Mouse (Mus musculus) gastrocnemius, postnatal 10 days (tissue): ENCODE results near the gene Fam83d. TPM values are rescaled to one million over a fixed set of nuclear protein-coding genes. Genes with fewer than 3 reads are reported as not detected.
"Not testable (repeated sequence)": the region's sequence is repeated elsewhere in the genome, so short reads cannot be mapped to it uniquely, and the experiment has no call there.

Source experiments
- DNase-seq: peaks from one replicate; pipeline ENCODE4 v3.0.0; 2021; ENCODE audit warnings: mixed read lengths
- long read RNA-seq, 2 experiments: library from polyadenylated mRNA; stranded (forward); transcript quantifications; one replicate each; pipeline ENCODE4 v2.0.0; 2021
- total RNA-seq, 2 experiments: library from RNA; stranded (reverse); gene quantifications; 2 replicates each; pipeline ENCODE4 v1.2.3; 2021

Gene Fam83d
- 10 to 100 TPM in 1 of 2 experiments, 1 to 10 TPM in 1; 8.6 to 10.4 TPM for total RNA-seq
- long read RNA-seq, experiment 1, transcript Fam83d-201 (4 exons, 2,266 nt), result major isoform, 30 of 32 reads
- long read RNA-seq, experiment 1, partial matches to known transcripts, result 0 of 32 reads
- long read RNA-seq, experiment 1, other reads (novel, unspliced or antisense), result 2 of 32 reads
- long read RNA-seq, experiment 2, transcript Fam83d-201 (4 exons, 2,266 nt), result major isoform, 32 of 35 reads
- long read RNA-seq, experiment 2, partial matches to known transcripts, result 0 of 35 reads
- long read RNA-seq, experiment 2, other reads (novel, unspliced or antisense), result 3 of 35 reads

DNA sequence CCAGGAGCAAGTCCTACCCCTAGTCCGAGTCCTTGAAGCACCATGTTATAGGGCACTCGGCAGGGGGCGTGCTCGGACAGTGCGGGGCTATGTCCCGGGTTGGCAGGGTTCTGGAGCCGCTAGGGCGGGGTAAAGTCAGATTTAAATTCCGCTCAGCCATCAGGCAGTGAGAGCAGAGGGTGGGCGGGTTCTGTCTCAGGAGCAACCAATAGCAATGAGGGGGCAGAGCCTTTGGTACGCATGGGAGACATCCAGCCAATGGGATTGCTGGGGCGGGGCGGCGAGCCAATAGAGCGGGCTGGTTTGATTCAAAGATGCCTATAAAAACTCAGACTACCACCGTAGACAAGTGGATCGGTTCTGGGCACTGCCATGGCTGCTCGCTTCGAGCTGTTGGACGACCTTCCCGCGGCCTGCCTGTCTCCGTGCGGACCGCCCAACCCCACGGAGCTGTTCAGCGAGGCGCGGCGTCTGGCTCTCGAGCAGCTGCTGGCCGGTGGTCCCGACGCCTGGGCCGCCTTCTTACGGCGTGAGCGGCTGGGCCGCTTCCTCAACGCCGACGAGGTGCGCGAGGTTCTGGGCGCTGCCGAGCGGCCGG lies at the start of gene Fam83d:
Fam83d (plus strand) TSS at position 352 of the 598 bp plus-strand sequence.
- peak; percentile 97 for DNase-seq

DNA sequence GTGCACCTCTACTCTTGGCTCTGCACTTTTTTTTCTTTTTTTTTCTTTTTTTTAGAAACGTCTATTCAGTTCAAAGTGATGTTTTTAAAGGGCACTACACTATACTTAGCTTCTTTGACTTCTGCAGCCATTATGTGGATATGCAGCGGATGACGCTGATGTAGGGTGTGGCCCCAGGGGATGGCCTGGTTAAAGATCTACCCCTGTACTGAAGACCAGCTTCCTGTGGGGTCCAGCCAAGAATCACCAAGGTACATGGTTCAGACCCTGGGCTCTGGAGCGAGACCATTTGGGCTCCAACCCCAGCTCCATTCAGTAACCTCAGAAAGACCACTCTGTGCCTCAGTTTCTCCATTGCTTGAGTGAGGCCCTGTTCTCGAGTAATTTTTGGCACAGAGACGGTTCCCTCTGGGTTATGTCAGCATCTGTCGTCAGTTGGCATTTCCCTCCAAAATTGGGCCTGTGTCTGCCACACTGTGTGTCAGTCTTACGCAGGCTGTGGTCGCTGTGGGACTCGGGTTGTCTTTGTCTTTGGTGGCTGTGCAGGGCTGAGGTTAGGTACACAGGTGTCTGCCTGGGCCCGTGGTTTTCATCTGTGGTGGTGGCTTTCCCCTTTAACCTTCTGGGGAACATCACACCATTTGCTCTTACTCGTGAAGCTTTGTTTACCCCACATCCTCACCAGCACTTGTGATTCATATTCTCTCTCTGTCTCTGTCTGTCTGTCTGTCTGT lies 48.9 kb upstream of the Fam83d start:
- no peak for DNase-seq

DNA sequence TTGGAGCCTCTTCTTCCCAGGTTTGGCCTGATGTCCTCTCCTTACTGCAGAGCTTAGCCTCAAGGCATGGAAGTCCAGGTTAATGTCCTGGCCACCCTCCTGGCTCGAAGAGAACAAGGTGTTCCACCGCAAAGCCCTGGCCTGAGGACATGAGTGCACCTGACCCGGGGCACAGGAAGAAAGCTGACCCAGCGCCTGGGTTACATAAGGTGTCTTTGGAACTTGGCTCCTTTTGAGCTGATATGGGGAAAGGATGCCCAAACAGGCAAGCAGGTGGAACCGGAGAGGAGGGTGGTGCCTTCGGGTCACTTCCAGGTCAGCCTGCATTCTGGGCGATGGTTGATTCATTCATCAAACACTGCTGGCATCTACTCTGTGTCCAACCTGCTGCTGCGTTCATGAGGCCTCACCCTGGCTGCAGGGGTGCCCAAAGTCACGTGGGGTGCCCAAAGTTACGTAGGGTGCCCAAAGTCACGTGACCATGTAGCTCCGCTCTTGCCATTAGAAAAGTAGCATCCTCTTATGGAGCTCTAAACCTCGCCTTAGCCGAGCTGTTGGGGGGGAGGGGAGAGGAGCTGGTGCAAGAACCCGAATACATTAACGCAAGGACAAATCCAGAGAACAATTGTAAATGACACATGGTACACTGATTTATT lies 47.0 kb upstream of the Fam83d start:
- no peak for DNase-seq

DNA sequence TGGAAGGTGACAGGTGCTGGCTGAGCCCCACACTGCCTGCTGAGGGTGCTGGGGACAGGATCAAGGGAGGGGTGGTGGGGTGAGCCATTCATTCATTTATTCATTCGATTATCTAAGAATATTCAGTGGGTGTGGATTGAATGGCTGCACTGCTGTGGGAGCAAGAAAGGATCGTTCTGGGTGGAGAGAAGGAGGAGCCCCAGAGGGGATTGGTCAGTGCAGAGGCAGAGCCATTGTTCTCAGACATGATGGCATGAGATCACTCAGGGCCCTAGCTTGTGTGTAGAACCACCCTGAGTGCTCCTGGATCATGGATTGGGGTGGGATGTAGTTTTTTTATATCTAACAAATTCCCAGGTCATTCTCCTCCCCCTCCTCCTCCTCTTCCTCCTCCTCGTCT lies 46.4 kb upstream of the Fam83d start:
- no peak for DNase-seq

DNA sequence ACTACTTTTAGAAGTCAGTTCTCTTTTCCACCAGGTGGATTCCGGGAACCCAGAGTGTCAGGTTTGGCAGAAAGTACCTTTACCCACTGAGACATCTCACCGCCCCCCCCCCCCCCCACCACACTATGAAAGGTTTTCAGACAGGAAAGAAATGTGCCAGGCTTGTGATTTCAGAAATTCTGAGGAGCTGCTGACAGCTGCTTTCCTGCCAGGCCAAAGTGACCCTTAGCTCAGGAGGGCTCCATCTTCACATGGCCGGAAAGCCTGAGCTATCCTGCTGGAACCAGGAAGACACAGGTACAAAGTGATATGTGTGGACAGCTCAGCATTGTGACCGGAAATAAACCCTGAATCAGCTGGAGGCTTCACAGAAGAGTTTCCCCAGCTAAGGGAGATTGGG lies 45.8 kb upstream of the Fam83d start:
- DNase-seq, result no peak

DNA sequence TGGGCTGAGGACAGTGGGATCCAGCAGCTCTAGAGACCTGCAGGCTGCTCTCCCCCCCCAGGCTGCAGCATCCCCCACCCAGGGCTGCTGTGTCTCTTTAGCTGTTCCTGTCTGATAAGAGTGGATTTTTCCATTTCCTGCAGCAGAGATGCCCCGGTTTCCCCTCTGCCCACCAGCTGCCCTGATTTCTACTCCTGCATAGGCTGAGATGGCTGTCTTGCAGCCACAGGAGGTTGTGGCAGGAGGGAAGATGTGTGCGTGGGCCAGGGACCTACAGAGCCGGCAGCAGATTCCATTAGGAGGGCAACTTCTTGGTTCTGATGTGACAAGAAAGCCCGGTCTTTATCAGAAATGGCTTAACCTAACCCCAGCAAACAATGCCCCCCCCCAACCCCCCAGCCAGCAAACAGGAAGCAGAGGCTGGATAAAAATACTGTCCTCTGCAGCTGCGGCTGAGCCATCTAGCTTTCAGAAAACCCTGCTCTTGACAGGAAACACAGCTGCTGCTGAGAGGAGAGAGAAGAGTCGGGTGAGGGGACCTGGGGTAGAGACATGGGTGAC lies 44.8 kb upstream of the Fam83d start:
- DNase-seq, result no peak

DNA sequence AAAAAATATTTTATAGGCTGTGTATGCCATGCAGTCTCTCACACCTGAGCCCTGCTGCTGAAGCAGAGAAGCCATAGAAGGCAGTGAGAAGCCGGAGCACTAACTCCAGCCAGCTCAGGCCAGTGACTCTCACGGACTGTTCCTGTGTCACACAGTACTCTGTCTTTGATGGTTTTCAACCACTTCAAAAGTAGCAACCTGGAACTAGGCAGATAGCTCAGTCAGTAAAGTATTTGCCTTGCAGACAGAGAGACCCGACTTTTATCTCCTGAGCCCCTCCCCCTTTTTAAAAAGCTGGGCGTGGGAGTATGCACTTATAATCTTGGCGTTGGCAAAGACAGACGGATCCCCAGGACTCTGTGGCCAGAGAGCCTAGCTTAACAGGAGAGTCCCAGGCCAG lies 44.1 kb upstream of the Fam83d start:
- DNase-seq, result no peak

DNA sequence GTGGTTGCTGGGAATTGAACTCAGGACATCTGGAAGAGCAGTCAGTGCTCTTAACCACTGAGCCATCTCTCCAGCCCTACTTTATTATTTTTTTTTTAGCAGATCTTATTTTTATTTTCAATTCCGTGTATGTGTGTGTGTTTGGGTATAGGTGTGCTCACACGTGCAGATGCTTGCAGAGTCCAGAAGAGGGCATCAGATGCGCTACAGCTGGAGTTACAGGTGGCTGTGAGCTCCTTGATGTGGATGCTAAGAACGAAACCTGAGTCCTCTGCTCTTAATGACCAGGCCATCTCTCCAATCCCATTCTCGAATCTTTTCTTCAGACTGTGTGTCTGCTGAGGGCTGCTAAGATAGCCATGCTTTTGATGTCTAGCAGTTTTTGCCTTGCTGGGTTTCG lies 41.6 kb upstream of the Fam83d start:
- no peak for DNase-seq

DNA sequence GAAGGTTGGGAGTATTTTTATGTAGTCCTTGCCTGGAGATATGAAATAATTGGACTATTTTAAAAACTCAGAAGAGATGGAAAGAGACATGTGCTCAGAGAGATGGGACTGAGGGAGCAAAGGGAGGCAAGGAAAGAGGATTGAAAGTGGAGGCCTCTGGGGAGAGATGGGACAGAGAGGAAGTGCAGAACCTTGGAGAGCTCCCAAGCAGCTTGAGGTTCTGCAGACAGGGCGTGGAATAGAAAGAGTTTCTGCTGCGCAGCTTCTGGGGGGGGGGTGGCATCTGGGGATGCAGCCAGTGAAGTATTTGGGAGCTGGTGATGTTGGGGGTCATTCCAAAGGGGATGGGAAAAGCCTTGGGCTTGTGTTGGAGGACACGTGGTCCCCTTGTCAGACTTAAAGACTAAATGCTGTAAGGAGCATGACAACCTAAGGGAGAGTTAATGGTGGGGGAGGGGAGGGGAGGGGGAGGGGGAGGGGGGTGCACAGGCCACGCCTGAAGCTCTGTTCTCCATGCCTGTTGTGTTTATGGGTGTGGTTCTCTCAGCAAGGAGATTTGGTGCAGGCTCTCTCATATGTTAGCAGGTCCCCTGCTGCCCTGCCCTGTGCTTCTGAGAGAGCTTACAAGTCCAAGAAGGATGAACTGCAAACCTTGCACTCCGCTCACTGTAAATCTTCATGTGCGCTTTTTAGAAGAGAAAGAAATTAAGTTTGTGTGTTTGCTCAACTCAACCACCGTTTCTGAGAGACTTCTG lies 39.7 kb upstream of the Fam83d start:
- no peak for DNase-seq

DNA sequence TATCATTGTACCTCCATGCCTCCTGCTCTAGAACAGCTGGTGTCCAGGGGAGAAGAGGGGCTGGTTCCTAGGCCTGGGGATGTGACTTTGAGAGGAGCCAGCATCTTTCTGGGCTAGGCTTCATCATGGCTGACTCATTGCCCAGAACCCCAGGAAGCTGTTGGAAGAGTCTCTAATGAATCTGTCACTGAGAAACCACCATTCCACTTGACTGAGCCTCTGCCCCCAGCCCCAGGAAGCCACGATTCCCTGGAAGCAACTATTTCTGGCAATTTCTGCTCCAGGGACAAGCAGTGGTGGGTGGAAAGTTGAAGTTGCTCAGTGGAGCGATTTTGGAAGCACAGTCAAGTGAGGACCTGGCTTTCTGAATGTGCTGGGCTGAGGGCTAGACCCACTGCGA lies 37.0 kb upstream of the Fam83d start:
- no peak for DNase-seq

DNA sequence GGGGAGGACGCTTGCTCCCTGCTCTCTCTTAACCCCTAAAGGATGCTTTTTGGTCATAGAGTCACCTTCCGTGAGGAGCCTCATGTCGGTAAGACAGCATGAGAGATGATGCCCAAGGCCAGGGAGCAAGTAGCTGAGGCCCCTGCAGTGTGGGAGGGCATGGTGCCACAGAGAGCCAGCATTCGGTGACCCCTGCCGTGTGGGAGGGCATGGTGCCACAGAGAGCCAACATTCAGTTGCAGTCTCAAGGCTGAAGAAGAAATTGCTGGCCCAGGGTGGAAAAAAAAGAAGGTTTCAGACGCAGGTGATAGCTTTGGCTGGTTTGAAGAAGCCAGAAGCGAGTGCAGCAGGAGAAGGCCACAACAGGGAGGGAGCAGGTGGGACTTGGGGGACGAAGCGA lies 35.4 kb upstream of the Fam83d start:
- no peak for DNase-seq

DNA sequence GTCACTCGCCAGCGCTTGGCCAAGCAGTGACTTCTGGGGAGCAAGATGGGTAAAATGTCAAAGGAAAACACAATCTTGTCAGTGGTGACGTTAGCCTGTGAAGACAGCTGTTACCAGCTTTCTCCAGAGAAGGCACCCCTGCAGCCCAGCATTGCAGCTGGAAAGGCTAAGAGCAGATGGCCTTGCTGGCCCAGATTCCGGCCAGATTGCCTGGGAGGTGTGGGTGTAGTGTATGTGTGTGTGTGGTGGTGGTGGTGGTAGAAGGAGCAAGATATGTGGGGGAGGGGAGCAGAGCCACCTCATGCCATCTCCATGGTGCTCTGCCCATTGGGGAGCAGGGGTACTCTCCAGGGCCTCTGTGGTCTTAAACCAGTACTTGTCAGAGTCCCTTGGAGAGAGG lies 34.8 kb upstream of the Fam83d start:
- no peak for DNase-seq

DNA sequence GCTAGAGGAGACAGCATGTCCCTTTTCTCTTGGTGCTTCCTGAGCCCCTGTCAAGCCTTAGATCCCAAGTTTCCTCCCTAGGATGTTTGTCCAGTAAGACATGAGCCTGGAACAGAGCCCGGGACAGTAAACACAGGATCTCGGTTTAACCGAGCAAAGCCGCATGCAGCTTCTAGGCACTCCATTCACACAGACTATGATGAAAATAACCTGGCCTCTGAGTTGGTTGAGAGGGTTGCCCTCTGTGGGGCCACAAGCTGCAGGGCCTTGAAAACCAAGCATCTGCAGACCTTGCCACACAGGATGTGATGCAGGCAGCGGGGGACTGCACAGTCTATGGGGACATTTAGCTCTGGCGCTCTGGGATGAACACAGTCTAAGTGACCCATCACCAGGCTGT lies 34.0 kb upstream of the Fam83d start:
- no peak for DNase-seq

DNA sequence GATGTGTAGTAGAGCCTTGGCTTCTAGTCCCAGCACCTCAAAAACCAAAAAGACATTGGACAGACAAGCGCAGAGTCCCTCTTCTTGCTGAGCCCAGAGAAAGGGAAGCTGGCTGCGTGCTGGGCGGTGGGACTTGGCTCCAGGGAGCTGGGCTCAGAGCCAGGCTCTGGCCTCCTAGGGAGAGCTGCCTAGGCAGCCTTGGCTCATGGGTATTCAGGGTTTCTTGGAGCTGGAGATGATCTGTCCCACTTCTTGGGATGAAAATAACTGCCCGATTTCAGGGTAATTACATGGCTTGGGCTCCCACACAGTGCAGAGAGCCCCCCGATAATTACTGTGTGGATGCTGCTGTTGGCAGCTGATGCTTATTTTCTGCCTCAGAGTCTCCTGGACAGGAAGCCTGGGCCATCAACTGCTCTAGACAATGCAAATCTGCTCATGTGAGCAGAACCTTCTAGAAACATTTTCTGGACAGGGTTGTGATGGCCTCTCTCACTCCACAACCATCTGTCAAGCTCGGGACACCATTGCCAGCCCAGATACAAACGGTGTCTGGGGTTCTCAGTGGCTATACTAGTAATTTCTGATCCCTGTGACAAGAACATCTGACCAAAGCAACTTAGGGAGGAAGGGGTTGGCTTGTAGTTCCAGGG lies 33.3 kb upstream of the Fam83d start:
- DNase-seq, result peak; percentile 40

DNA sequence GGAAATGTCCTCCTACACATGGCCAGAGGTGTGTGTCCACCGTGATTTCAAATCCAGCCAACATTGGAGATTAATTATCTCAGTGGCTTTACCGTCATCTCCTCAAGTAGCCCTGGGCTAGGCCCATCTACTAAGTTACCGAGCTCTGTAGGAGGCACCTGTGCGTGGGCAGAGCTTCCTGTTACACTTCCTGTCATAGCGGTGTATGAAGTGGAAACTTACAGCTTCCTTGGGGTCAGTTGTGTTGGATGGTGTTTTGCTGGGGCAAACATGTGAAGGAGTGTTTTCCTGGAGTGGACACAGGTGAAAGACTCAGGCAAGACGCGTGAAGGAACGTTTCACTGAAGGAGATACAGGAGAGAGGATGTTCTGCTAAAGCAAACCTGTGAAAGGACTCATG lies 32.6 kb upstream of the Fam83d start:
- DNase-seq, result no peak

DNA sequence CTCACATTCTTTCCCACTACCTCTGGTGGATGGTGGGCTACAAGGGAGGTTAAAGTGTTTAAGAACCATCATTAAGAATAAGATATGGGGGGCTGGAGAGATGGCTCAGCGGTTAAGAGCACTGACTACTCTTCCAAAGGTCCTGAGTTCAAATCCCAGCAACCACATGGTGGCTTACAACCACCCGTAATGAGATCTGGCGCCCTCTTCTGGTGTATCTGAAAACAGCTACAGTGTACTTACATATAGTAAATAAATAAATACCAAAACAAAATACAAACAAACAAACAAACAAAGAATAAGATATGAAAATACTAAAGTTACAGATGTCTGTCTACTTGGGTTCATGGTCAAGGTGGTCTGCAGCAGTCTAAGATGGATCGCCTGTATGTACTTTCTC lies 31.6 kb upstream of the Fam83d start:
- not testable (repeated sequence) for DNase-seq

DNA sequence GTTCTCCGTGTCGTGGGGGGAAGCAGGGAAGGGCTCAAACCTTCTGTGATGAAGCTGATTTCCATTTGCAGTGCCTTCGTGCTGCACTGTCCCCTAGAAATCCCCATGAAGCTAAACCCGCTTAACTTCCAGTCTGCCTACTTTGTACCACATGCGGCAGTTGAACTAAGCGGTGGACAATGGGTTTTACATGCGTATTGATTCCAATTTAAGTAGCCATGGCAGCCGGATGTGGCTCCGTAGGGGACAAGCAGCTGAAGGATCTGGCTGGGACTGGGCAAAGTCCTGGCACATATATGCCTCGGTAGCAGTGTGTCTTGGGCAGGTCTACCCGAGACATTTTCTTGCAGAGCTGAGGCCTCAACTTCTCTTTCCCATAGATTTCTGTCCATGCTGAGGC lies 29.3 kb upstream of the Fam83d start:
- no peak for DNase-seq

DNA sequence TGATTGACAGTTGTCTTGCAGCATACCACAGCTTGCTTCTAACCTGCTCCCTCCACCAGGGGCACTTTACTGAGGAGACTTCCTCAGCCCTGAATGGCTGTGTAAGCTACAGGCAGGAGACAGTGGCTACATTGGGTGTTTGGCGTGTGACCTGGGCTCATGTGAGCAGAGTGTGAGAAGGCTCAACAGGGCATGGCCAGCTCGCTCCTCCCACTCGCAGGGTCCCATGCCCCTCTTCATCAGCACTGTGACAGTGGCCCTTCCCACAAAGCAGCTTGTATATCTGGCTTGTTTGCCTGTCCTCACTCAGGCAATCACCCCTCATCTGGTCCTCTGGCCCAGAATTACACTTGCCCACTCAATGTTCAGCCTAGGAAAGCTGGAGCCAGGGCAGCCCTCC lies 28.8 kb upstream of the Fam83d start:
- DNase-seq, result no peak

DNA sequence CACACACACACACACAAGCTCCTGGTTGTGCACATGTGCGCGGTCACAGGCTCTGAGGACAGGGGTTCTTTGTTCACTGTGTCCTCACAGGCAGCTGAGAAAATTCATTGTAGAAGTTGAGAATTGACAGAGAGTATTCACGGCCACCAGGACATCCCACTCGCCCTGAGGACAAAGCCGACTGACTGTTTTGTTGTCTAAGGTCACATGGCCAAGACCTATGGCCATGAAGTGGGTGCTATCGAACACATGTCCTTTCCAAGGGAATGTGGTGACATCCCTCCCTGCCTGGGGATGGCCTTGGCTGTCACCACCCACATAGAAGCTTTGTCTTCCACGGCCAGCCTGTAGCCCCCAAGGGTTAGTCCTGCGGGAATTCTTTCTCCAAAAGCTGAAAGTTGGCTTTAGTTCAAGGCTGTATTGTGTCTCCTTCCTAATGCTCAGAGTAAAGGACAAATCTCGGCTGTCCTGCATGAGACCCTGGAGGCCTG lies 26.8 kb upstream of the Fam83d start:
- DNase-seq, result no peak

DNA sequence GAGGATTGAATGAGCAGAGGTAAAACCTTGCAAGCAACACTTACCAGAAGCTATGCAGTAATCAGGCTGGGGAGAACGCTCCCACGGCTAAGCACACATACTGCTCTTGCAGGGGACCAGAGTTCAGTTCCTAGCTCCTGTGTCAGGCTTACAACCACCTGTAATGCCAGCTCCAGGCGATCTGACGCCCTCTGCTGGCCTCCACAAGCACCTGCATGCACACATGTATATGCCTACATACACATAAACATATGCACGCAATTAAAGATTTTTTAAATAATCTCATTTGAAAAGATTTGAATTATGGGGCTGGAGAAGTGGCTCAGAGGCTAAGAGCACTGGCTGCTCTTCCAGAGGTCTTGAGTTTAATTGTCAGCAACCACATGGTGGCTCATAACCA lies 25.5 kb upstream of the Fam83d start:
- no peak for DNase-seq

DNA sequence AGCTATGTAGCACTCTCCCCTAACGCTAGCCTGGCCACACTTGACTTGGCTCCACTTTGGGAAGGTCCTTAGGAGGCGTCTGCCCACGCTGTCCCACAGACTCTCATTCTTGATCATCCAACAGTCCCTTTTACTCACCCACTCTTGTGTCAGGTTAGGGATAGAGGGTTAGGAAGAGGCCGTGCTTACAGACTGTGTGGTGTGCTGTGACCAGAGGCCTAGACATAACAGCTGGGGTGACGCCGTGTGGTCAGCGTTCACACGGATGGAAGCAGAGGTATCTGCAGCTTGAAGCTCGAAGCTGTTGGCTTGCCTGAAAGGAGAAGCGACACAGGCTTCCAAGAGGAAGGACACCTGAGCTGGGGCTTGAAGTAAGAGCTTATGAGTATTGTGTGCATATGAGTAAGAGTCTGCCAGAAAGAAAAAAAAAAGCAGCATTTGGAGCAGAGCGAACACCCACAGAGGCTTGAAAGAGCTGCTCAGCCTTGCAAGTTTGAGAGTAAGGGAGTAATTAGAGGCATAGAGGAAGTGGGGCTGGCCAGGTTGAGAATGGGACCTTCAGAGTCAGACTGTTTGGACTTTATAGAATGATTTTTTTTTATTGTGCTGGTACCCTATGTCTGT lies 24.3 kb upstream of the Fam83d start:
- DNase-seq, result no peak
